Mouse (Mus musculus) forebrain, embryonic 14.5 days (tissue): ENCODE measurements around the gene Uckl1. TPM values are rescaled to one million over a fixed set of nuclear protein-coding genes. Genes with fewer than 3 reads are reported as not detected.
A peak's percentile ranks its signal among the peaks of the same experiment; 100 is the strongest.

ENCODE experiments used
- ATAC-seq: fragments of 200-750 bp; cut with Nextera tagmentation; 2 replicates; pipeline ENCODE4 v1.8.0; 2017; ENCODE audit warnings: mild to moderate bottlenecking, moderate library complexity
- DNase-seq: peaks from one replicate; pipeline ENCODE4 v3.0.0-alpha.2; 2015; ENCODE audit warnings: low spot score
- H3K27ac ChIP-seq: fragments of 300-500 bp; sonication (generic); 2 replicates; pipeline ENCODE4 v1.5.1; 2014; ENCODE audit warnings: low read depth, mild to moderate bottlenecking, control low read depth, low read length, moderate library complexity
- H3K27me3 ChIP-seq: fragments of 300-500 bp; sonication (generic); replicated peaks from 2 replicates; pipeline ENCODE4 v1.6.1; 2014; ENCODE audit warnings: low read length, control low read depth, mixed read lengths; ENCODE audit not compliant: control insufficient read depth, insufficient read depth
- H3K36me3 ChIP-seq: fragments of 300-500 bp; sonication (generic); 2 replicates; pipeline ENCODE4 v1.6.1; 2014; ENCODE audit warnings: low read length, control low read depth; ENCODE audit not compliant: control insufficient read depth, insufficient read depth
- H3K4me1 ChIP-seq: fragments of 300-500 bp; sonication (generic); 2 replicates; pipeline ENCODE4 v1.6.1; 2014; ENCODE audit warnings: antibody characterized with exemption, low read length, control low read depth; ENCODE audit not compliant: control insufficient read depth, insufficient read depth
- H3K4me2 ChIP-seq: fragments of 300-500 bp; sonication (generic); 2 replicates; pipeline ENCODE4 v1.6.1; 2014; ENCODE audit warnings: mild to moderate bottlenecking, control low read depth, low read length
- H3K4me3 ChIP-seq: fragments of 300-500 bp; sonication (generic); 2 replicates; pipeline ENCODE4 v1.5.1; 2014; ENCODE audit warnings: low read depth, low read length, control low read depth
- H3K9ac ChIP-seq: fragments of 300-500 bp; sonication (generic); 2 replicates; pipeline ENCODE4 v1.6.1; 2014; ENCODE audit warnings: mild to moderate bottlenecking, low read length, control low read depth, moderate library complexity
- H3K9me3 ChIP-seq: fragments of 300-500 bp; sonication (generic); replicated peaks from 2 replicates; pipeline ENCODE4 v1.6.1; 2016; ENCODE audit warnings: low read length, control low read depth, mixed read lengths; ENCODE audit not compliant: control insufficient read depth
- WGBS: fragments of 180-500 bp; shearing (Covaris S2); extraction: QIAGEN DNeasy Blood & Tissue Kit; methylation state at CpG from one replicate; pipeline ENCODE4 v1.1.7; 2014; 5-methylcytosine and 5-hydroxymethylcytosine counted together
- polyA plus RNA-seq: library from polyadenylated mRNA; unstranded; fragments of >200 nt; fragmentation: Nextera tagmentation; extraction: Ambion mirVana; gene quantifications from 2 replicates; pipeline ENCODE4 v1.2.1, GENCODE M21; 2014

Uckl1 gene
- polyA plus RNA-seq, 1 experiment from 2014 or later: 60.0 TPM

- WGBS: 75% methylated on average over 5 of the region's 5 CpGs
- peaks cover 6% of the 10 kb centered on the region for H3K4me1 ChIP-seq
- no peak for ATAC-seq
Observed at GRCm38 (mm10) chr2:181578790-181579618, 5.7 kb downstream of the Uckl1 start.

GRCm38 (mm10) chr2:181577981-181578581 lies 6.6 kb downstream of the Uckl1 start:
- H3K9ac ChIP-seq: 0 out of 2 replicates have a peak overlapping the region, but pooled peaks have one; percentile 8
- no peak overlapping the region for H3K4me2 ChIP-seq
- H3K36me3 ChIP-seq: peaks cover 8% of the 10 kb centered on the region; the same call in 1 of the 2 replicates
- H3K9me3 ChIP-seq: no peaks in the 10 kb centered on the region
- H3K4me3 ChIP-seq: no peak overlapping the region
- 86% methylated on average over 7 of the region's 7 CpGs for WGBS
- no peak overlapping the region for H3K27ac ChIP-seq
- no peaks in the 10 kb centered on the region for H3K27me3 ChIP-seq
- no peak for ATAC-seq
- H3K4me1 ChIP-seq: peaks cover 6% of the 10 kb centered on the region
- no peak for DNase-seq

More at GRCm38 (mm10) chr2:181578790-181579618, 5.7 kb downstream of the Uckl1 start:
- no peaks in the 10 kb centered on the region for H3K9me3 ChIP-seq
- no peak overlapping the region for H3K27ac ChIP-seq
- no peak overlapping the region for H3K4me3 ChIP-seq
- no peaks in the 10 kb centered on the region for H3K27me3 ChIP-seq
- H3K4me2 ChIP-seq: no peak overlapping the region
- DNase-seq: no peak
- no peak overlapping the region for H3K9ac ChIP-seq
- peaks cover 10% of the 10 kb centered on the region for H3K36me3 ChIP-seq

GRCm38 (mm10) chr2:181577126-181577525 lies 7.6 kb downstream of the Uckl1 start:
- no peak overlapping the region for H3K4me3 ChIP-seq
- H3K36me3 ChIP-seq: peaks cover 12% of the 10 kb centered on the region; the same call in 1 of the 2 replicates
- H3K27me3 ChIP-seq: no peaks in the 10 kb centered on the region
- no peaks in the 10 kb centered on the region for H3K9me3 ChIP-seq
- 81% methylated on average over 2 of the region's 2 CpGs for WGBS
- H3K9ac ChIP-seq: no peak overlapping the region
- no peak for ATAC-seq
- DNase-seq: no peak
- no peak overlapping the region for H3K27ac ChIP-seq
- peaks cover 5% of the 10 kb centered on the region for H3K4me1 ChIP-seq
- no peak overlapping the region for H3K4me2 ChIP-seq

- Histone ChIP-seq H3K4me3 (no peak overlapping the region), H3K4me2 (no peak overlapping the region), H3K9me3 (no peaks in the 10 kb centered on the region), H3K9ac (no peak overlapping the region), H3K27ac (no peak overlapping the region), H3K4me1 (peaks cover 4% of the 10 kb centered on the region), H3K36me3 (peaks cover 17% of the 10 kb centered on the region; the same call in 1 of the 2 replicates), H3K27me3 (no peaks in the 10 kb centered on the region)
- DNase-seq (no peak), ATAC-seq (no peak)
- WGBS: 87% methylated on average over 2 of the region's 2 CpGs
Observed at GRCm38 (mm10) chr2:181576613-181577012, 8.1 kb downstream of the Uckl1 start.

GRCm38 (mm10) chr2:181574921-181575545 lies 9.7 kb downstream of the Uckl1 start:
- Histone ChIP-seq H3K4me1 (no peaks in the 10 kb centered on the region), H3K27me3 (no peaks in the 10 kb centered on the region), H3K4me2 (no peak overlapping the region), H3K36me3 (peaks cover 19% of the 10 kb centered on the region; the same call in 1 of the 2 replicates), H3K4me3 (no peak overlapping the region), H3K9ac (no peak overlapping the region), H3K9me3 (no peaks in the 10 kb centered on the region), H3K27ac (no peak overlapping the region)
- ATAC-seq: no peak
- DNase-seq: no peak
- 85% methylated on average over 7 of the region's 7 CpGs for WGBS

- no peak overlapping the region for H3K4me2 ChIP-seq
- DNase-seq (no peak), ATAC-seq (no peak)
- H3K9me3 ChIP-seq: no peaks in the 10 kb centered on the region
- no peaks in the 10 kb centered on the region for H3K27me3 ChIP-seq
- no peak overlapping the region for H3K9ac ChIP-seq
- peaks cover 19% of the 10 kb centered on the region; the same call in 1 of the 2 replicates for H3K36me3 ChIP-seq
- no peak overlapping the region for H3K4me3 ChIP-seq
- H3K4me1 ChIP-seq: no peaks in the 10 kb centered on the region
- no peak overlapping the region for H3K27ac ChIP-seq
- WGBS: 92% methylated on average over 9 of the region's 9 CpGs
Observed at GRCm38 (mm10) chr2:181573961-181574360, 10.7 kb downstream of the Uckl1 start.

- DNase-seq (no peak), ATAC-seq (no peak)
- peaks cover 19% of the 10 kb centered on the region; the same call in 1 of the 2 replicates for H3K36me3 ChIP-seq
- H3K4me3 ChIP-seq: no peak overlapping the region
- no peak overlapping the region for H3K27ac ChIP-seq
- WGBS: 93% methylated on average over 15 of the region's 15 CpGs
- no peaks in the 10 kb centered on the region for H3K27me3 ChIP-seq
- H3K9ac ChIP-seq: no peak overlapping the region
- no peak overlapping the region for H3K4me2 ChIP-seq
- H3K4me1 ChIP-seq: no peaks in the 10 kb centered on the region
- no peaks in the 10 kb centered on the region for H3K9me3 ChIP-seq
Observed at GRCm38 (mm10) chr2:181572921-181573920, 11.5 kb downstream of the Uckl1 start.
